Mouse (Mus musculus) stomach, postnatal 0 days (tissue): Measurements from ENCODE around the gene Prm1.
"Not testable (repeated sequence)": the region's sequence is repeated elsewhere in the genome, so short reads cannot be mapped to it uniquely, and the experiment has no call there.

ENCODE experiments used
- CTCF ChIP-seq: IDR thresholded peaks from 2 replicates; pipeline ENCODE4 v1.5.1; 2016; ENCODE audit warnings: antibody characterized with exemption, low read depth, mild to moderate bottlenecking, moderate library complexity
- EP300 ChIP-seq: optimal IDR thresholded peaks from 2 replicates; pipeline ENCODE3; 2016; ENCODE audit warnings: antibody characterized with exemption

GRCm38 (mm10) chr16:10802420-10802819, 3.2 kb downstream of the Prm1 start:
- TF ChIP-seq CTCF, EP300: not testable (repeated sequence)
